Mouse (Mus musculus): ENCODE results near the gene Selp.

Gene Selp

GRCm38 (mm10) chr1:164114947-164115493, at the start of gene Selp:
Selp (plus strand) TSS chr1:164115264.
- CTCF ChIA-PET, result no interaction called here

GRCm38 (mm10) chr1:164069261-164069660, 45.8 kb upstream of the Selp start:
- CTCF ChIA-PET, result no interaction called here

More at GRCm38 (mm10) chr1:164114947-164115493, at the start of gene Selp:
- POLR2A ChIA-PET, result no interaction called here

DNA sequence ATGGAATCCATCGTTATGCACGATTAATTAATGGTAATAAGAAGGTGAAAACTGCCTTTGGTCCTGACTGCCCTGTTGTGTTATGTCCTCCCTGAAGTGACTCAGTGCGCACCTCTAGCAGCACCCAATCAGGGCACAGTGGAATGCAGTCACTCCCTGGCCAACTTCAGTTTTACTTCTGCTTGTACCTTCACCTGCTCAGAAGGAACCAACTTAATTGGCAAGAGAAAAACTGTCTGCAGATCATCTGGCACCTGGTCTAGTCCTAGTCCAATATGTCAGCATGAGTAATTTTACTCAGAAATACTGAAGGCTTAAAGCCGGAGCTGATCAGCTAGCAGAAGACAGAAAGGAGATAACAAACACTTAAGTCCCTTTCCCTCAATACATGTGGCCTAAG, 44.6 kb upstream of the Selp start:
- POLR2A ChIA-PET, result no interaction called here

More at GRCm38 (mm10) chr1:164069261-164069660, 45.8 kb upstream of the Selp start:
- POLR2A ChIA-PET, result no interaction called here

GRCm38 (mm10) chr1:164071111-164071510, 44.0 kb upstream of the Selp start:
- CTCF ChIA-PET, result interaction anchor here in 1 of 4 experiments (0.6 kb wide), 1 partner anchor 132 kb away, joined by 3 read pairs; no protein-coding TSS in a partner anchor

More for the DNA sequence above, 44.6 kb upstream of the Selp start:
- CTCF ChIA-PET, result no interaction called here

GRCm38 (mm10) chr1:164072001-164072400, 43.1 kb upstream of the Selp start:
- CTCF ChIA-PET, result no interaction called here
- POLR2A ChIA-PET, result no interaction called here

More at GRCm38 (mm10) chr1:164071111-164071510, 44.0 kb upstream of the Selp start:
- POLR2A ChIA-PET, result no interaction called here

GRCm38 (mm10) chr1:164073091-164073490, 42.0 kb upstream of the Selp start:
- POLR2A ChIA-PET, result interaction anchor here in 1 of 4 experiments (0.6 kb wide), 1 partner anchor 294 kb away, joined by 8 read pairs; no protein-coding TSS in a partner anchor
- CTCF ChIA-PET, result no interaction called here

DNA sequence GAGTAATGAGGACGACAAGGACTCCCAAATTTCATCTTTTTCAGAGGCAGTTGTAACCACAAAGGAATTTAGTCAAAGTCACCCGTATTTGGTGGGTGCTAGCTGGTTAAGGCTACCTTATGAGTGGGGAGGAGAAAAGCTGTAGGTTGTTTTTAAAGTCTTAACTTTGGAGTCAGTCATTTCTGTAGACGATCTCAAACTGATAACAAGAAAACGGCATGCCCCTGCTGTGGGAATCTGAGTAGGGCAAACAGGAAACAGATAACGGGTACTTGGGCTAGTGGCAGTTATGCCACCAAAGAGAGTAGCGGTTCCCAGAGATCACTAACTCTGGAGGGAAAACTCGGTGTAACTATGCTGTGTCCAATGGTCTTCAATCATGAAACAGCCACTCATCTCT, 41.3 kb upstream of the Selp start:
- ChIA-PET POLR2A (no interaction called here), CTCF (no interaction called here)

DNA sequence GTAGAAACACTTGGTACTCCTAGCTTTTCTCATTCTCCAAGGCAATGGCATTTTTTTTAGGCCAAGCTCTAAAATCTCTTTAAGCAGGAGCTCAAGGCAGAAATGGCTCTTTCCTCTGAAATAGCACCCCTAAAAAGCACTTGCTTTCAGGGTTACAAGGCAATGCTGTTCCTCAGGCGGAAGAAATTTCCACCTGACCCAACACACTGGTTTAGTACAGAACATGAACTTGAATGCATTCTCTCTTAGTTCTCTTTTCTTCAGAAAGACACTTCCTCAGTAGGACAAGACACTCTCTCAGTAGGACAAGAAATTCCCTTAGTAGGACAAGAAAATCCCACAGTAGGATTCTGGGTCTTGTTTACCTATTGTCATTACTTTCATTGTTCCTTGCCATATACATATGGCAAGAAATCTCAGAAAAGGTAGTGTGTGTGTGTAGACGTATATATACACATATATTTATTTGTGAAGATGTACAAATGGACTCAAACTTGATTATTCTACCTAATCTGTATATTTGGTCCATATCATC, 40.4 kb upstream of the Selp start:
- POLR2A ChIA-PET, result no interaction called here
- CTCF ChIA-PET, result no interaction called here

DNA sequence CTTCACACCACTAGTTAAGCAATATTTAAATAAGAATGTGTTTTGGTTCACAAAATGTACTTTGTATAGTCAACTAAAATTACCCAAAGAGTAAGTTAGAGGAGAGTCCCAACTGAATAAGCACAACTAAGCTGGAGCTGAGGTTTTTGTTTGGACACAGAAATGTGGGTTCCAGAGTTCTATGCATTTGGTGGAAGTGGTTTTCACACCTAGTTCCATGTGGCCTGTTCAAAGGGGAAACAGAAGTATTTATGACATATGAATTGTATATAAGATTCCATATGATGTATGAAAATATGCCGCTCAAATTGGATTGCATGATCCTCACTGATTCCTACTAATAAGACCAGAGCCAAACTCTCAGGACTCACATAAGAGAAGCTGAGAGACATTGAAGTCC, 39.6 kb upstream of the Selp start:
- CTCF ChIA-PET, result no interaction called here
- POLR2A ChIA-PET, result interaction anchor here in 1 of 4 experiments (0.8 kb wide), 1 partner anchor 14 kb away, joined by 4 read pairs; the partner anchor contains the start of gene Sell

GRCm38 (mm10) chr1:164076441-164076840, 38.6 kb upstream of the Selp start:
- ChIA-PET CTCF (interaction anchor here in 1 of 4 experiments (0.6 kb wide), 1 partner anchor 577 kb away, joined by 4 read pairs; no protein-coding TSS in a partner anchor), POLR2A (interaction anchor here in 1 of 4 experiments (0.8 kb wide), 1 partner anchor 15 kb away, joined by 4 read pairs; the partner anchor contains the start of gene Sell)

DNA sequence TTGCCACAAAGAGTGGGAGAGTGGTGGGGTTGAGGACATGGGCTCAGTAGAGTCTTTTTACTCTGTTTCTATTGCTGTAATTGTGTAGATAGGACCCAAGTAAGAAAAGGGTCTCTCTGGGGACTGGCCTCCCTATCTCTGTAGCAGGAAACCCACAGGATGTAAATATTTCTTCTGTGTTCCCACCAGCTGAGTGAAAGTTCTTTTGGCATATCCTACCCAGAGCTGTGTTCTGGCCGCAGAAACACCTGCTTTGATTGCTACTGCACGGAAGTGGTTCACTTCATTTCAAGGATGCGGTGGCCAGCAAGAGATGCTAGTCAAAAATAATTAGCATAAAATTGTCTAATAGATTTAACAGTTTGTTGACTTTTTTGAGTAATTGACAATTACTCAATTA, 38.0 kb upstream of the Selp start:
- POLR2A ChIA-PET, result no interaction called here
- CTCF ChIA-PET, result interaction anchor here in 1 of 4 experiments (0.6 kb wide), 1 partner anchor 576 kb away, joined by 4 read pairs; no protein-coding TSS in a partner anchor

GRCm38 (mm10) chr1:164078323-164078741, 36.7 kb upstream of the Selp start:
- POLR2A ChIA-PET, result no interaction called here
- CTCF ChIA-PET, result no interaction called here

- POLR2A ChIA-PET, result no interaction called here
- CTCF ChIA-PET, result no interaction called here
These were observed 36.0 kb upstream of the Selp start for GRCm38 (mm10) chr1:164079091-164079490.

GRCm38 (mm10) chr1:164083046-164083445, 32.0 kb upstream of the Selp start:
- ChIA-PET CTCF (no interaction called here), POLR2A (interaction anchor here in 1 of 4 experiments (0.6 kb wide), 1 partner anchor 161 kb away, joined by 6 read pairs; no protein-coding TSS in a partner anchor)

DNA sequence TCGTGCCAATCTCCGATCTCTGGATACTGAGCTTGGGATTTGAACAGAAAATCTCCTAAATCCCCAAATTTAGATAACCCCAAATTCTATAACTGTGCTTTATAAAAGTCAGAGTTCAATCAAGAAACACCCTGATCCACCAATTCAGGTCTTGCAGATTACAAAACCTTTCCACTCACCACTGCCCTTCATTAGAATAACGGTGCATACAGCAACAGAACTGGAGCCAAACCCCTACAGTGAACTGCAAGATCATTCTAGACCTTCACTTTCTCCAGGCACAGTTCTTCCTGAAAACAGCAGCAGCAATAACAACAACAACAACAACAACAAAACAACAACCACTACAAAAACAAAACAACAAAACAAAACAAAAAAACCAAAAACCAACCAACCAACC, 28.3 kb upstream of the Selp start:
- ChIA-PET CTCF (no interaction called here), POLR2A (no interaction called here)

DNA sequence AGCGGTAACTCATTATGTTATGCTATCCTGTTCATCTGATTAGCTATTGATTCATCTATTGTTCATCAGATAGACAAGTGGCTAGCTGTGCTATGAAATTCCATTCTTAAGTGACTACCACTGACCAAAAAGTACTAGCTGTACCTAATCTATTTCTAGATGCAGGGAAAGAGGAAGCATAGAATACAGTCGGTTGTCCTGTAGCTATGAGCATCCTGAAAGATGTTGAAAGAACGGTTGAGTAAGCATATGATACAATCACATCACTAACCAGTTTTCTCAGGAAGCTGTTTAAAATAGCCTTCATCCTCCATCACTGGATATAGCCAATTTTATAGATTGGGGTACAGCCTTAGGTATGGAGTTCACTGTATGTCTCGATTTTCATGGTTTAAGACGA, 27.2 kb upstream of the Selp start:
- POLR2A ChIA-PET, result no interaction called here
- CTCF ChIA-PET, result interaction anchor here in 1 of 4 experiments (1.0 kb wide), 1 partner anchor 34 kb away, joined by 4 read pairs; no protein-coding TSS in a partner anchor

DNA sequence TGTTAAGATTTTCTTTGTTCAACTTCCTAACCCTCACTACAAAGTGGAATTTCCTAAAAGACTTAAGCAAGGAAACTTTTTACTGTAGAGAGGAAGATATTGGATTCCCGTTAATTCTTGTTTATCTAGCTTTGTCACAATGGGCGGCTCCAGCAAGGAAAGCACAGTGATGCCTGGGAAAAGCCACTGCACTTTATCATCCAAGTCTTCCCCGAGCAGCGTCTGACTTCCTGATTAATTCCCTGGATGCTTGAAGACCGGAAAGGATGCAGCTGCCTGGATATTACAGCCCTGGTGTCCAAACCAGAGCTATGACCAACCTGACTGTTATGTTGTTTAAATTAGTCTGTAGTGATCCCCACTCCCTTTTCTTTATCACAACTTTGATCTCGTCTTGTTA, 18.3 kb upstream of the Selp start:
- CTCF ChIA-PET, result no interaction called here
- POLR2A ChIA-PET, result no interaction called here

GRCm38 (mm10) chr1:164097911-164098310, 17.2 kb upstream of the Selp start:
- ChIA-PET POLR2A (no interaction called here), CTCF (no interaction called here)

DNA sequence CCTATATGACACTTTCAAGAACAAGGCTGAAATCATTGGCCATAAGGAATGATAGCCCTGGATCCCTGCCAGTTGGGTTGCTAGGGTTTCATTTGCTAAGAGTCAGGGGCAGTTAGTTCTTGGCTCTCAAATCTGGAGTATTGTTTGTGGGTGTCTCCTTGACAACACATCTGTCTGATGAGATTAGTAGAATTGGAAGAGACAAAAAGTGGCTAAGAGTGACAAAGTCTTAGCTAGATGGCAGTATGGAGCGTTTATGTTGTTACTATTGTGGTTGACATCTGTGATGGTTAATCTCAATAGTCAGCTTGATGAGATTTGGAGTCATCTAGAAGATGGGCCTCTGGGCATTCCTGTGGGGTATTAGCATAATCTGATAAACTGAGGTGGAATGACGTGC, 16.7 kb upstream of the Selp start:
- ChIA-PET CTCF (no interaction called here), POLR2A (no interaction called here)

- CTCF ChIA-PET, result interaction anchor here in 1 of 4 experiments (0.6 kb wide), 1 partner anchor 53 kb away, joined by 4 read pairs; no protein-coding TSS in a partner anchor
- POLR2A ChIA-PET, result no interaction called here
These were observed 5.3 kb upstream of the Selp start for GRCm38 (mm10) chr1:164109763-164110162.

DNA sequence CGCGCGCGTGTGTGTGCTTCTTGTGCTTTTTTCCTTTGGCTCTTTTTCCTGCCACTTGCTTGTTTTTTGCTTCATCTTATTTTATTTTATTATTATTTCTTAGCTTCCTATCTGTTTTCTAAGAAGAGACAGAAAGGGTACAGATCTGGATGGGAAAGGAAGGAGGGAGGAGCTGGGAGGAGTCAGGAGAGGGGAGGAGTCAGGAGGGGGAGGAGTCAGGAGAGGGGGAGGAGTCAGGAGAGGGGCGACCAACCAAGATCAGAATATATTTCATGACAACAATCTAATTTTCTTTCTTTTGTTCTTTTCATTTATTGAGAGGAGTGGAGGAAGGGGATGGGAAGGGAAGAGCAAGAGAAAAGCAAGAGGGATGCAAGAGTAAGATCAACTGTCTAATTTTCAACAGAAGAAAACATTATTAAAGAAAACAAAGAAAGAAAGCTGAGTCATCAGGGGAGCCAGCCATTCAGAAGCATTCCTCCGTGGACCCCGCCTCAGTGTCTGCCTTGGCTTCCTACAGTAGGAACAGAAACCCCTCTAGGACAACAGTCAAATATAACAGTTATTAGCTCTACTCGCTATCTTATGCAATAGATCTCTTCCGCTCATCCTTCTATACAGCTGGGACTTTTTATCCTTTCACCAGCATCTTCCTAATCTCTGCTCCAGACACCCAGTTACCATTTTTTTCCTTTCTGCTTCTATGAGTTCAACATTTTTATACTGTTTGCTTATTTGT, 4.3 kb upstream of the Selp start:
- CTCF ChIA-PET, result no interaction called here

More for the DNA sequence above, 4.3 kb upstream of the Selp start:
- POLR2A ChIA-PET, result interaction anchor here in 1 of 4 experiments (0.5 kb wide), 1 partner anchor 45 kb away, joined by 3 read pairs; no protein-coding TSS in a partner anchor
